Mouse (Mus musculus): Measurements from ENCODE around the gene 6030452D12Rik.

6030452D12Rik gene

DNA sequence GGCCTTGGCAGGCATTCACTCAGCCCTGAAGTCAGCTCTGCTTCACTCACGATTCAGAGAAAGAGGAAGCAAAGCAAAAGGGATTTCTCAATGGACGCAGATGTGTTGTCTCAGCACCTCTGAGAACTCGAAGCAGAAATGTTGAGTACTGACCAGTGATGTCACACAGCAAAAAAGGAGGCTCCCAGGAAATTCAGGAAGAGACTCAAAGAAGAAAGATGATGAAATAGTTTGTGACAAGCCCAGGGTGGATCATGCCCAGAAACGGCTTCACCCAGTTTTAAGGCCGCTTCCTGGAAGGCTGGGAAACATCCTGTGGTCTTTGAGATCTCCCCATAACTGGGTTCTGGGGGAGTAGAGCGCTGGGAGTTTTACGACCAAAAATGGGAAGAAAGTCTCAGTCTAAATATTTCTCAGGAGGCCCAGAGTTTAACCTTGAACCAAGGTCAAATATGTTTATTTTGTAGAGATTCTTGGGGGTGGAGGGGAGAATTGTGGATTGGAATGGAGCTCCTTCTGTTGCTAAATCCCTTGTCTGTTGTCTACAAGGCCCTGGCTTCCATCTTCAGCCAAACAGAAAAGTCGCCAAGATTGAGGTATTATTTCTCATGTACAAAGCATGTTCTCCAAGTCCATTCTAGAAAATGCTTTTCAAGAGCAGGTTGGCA lies at the start of gene 6030452D12Rik:
Gene 6030452D12Rik, plus strand, starts transcription at position 505 of the 668 bp plus-strand sequence.
- peak in 1 of 2 experiments; percentile 54 for DNase-seq (ENCODE audit: inconsistent age in 2 of 2, low spot score in 1 of 2)

DNA sequence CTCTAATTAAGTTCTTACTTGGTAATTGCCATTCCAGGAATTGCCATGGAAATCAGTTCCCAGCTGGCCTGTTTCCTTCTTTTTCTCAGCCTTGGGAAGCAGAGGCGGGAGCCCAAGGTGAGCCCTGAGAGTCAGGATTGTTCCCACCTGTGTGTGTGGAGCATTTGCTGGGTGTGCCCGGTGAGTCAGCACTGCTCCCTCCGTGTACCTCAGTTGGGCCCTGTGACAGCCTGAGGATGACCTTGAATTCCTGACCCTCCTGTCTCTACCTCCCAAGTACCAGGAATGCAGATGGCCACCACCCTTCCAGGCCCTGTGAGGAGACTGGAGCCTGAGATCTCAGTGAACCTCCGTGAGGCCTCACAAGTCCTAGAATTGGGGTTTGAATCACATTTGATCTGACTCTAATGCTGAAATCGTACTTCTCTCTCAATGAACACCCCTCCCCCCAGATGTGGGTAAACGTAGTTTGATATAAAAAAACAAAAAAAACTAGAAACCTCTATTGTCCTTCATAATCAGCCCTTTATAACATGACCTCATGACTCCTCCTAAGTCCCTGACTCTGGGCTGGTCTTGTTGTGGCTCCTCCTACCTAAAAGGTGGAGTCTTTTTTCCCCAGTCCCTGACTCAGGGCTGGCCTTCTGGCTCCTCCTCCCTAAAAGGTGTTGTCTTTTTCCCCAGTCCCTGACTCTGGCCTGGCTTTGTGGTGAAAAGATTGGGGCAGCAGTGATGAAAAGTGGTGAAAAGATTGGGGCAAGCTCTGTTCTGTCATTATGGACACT lies 48.8 kb upstream of the 6030452D12Rik start:
- DNase-seq (ENCODE audit: inconsistent age in 2 of 2, low spot score in 1 of 2), result no peak

DNA sequence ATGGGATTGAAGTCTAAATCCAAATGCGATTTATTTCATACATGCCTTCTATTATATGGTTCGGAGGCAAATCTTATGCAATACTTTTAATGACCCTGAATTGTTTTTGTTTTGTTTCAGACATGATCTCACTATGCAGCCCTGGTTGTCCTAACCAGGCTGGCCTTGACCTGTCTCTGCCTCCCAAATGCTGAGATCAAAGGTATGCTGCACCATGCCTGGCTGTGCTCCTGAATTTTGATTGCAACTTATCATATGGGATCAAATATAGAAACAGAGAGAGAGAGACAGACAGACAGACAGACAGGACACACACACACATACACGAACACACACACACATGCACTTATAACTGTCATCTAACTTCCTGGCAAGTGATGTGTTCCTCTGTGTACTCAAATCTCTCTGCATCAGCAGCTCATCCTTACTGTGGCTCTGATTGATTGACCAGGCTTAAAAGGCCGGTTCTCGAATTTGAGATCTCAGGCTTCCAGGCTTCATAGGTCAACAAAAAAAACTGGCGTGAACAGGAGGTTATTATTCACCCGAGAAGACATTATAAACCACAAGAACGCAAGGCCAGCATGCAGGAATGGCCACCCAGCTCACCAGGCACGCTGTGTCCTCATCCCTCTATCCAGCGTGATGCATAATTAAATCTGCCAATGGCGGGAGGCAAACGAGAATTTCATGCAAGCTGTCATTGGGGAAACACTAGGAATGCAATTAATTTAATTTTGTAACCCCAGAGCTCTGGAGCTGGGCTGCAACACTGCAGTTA lies 47.4 kb upstream of the 6030452D12Rik start:
- peak; percentile 70 to 83 for DNase-seq (ENCODE audit: inconsistent age in 2 of 2, low spot score in 1 of 2)

DNA sequence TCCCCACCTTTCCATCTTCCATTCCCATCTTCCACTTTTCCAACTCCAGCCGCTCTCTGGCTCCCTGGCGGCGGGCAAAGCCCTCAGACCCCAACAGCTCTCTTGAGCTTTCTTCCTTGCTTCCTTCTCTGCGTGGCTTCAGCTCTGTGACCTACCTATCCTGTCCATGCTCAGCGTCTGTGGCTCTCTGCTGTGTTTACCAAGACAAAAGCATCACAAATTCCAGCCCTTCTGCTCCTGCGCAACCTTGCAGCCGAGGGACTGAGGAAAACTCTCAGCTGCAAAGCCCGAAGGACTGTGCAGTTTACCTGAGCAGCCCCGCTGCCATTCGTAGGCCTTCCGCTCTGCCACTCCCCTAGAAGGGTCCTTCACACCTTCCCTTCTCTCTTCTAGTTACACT lies 46.3 kb upstream of the 6030452D12Rik start:
- DNase-seq (ENCODE audit: inconsistent age in 2 of 2, low spot score in 1 of 2), result peak in 1 of 2 experiments; percentile 17

DNA sequence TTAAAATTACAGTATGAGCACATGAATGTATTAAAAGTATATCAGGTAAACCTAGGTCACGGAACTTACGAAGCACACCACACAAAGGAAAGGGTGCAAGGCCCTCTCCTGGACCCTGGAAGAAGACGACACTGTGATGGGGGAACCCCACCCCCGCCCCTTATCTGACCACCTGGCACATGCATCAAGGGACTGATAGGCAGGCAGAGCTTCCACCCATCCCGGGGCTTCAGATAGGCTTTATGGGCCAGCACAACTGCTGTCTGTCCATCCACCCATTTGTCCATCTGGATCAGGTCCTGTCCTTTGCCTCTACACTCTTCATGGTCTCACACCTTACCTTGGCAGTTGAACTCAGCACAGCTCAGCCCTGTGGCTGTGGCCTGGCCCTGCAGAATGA lies 38.2 kb upstream of the 6030452D12Rik start:
- DNase-seq (ENCODE audit: inconsistent age in 2 of 2, low spot score in 1 of 2), result peak in 1 of 2 experiments; percentile 10

DNA sequence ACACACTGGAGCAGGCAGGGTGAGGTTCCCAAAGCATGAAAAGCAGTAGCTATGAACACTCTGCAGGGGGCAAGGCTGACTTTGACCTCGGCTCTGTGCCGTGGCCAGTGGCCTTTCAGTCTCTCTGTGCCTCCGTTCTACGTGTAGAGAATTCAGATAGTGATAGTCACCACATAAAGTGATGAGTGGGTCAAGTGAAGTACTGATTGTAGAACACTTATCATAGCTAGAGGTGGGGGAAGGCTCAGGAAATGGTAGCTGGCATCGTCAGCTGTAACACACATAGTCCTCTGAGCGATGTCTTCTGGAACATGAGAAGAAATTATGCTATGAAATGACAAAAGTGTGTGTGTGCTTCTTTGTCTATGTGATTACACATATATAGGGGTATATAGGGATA lies 36.5 kb upstream of the 6030452D12Rik start:
- DNase-seq (ENCODE audit: inconsistent age in 2 of 2, low spot score in 1 of 2), result no peak

DNA sequence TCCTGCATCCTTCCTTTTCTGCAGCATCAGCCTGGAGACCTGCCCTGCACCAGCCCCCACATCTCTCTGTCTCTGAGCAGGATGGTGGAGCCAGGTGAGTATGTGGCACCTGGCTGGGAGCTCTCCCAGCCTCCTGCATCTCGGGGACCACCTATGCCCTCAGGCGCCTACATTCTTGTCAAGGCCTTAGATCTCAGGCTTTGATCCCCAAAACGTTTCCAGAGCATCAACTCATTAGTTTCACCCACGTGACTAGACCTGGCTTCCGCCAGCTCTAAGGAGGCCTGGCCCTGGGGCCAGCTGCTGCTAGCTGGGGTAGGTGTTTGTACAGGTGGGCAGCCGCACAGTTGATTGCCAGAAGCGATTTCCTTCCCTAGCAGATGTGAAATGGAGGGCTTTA lies 30.8 kb upstream of the 6030452D12Rik start:
- DNase-seq (ENCODE audit: inconsistent age in 2 of 2, low spot score in 1 of 2), result peak in 1 of 2 experiments; percentile 11

DNA sequence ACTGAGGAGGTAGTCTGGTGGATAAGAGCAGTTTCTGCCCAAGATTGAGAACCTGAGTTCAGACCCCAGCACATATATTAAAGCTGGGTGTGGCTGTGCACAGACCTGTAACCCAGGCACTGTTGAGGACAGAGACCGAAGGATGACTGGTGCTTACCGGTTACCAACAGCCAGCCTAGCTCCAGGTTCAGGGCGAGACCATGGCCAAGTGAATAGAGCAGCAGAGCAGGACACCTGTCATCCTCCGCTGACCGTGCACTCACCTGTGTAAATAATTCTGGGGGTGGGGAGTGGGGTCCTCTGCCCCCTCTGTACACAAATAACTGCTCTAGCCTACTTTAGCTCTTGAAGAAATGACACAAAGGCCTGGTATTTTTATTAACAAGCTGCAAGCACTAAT lies 26.3 kb upstream of the 6030452D12Rik start:
- DNase-seq (ENCODE audit: inconsistent age in 2 of 2, low spot score in 1 of 2), result no peak

DNA sequence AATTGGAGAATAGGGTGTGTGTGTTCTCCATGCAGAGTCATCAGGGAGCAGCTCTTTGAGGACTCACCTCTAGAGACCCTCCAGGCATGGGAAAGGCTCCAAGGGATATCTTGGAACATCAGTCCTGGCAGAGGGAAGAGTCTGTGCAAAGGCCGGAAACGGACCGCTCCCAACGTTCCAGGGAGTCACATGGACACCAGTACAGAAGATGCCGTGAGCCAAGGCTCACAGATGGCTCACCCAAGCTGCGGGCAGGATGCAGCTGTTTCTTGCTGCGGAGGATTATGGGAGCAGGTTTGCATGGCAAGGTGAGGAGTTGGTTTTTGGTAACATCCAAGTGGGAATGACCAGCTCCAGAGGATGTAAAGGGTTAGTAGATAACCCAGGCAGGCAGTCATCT lies 3.9 kb downstream of the 6030452D12Rik start:
- peak in 1 of 2 experiments; percentile 15 for DNase-seq (ENCODE audit: inconsistent age in 2 of 2, low spot score in 1 of 2)

DNA sequence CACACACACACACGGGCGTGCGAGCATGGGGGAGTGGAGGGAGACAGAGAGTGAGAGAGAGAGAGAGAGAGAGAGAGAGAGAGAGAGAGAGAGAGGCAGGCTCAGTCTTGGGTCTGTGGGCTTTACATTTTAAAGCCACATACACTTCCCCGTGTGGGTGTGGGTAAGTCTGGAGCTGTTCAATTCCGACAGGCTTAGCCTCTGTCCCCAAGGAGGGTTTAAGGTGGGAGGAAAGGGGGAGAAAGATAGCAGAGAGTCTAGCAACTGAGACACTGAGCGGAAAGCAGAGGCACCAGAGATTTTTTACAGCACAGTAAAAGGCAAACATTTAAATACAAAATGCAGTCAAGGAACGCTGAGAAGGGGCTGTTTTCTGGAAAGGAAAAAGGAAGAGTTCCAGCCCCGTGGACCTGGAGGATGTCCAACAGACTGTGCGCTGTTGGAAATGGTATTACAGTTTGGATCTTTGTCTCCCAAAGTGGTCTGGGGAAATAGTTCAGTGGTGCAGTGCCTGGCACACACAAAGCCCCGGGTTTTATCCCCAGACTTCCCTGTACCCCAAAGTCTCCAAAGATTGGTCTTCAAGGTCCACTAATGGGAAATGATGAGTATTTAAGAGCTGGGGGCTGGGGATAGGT lies 5.1 kb downstream of the 6030452D12Rik start:
- no peak for DNase-seq (ENCODE audit: inconsistent age in 2 of 2, low spot score in 1 of 2)

DNA sequence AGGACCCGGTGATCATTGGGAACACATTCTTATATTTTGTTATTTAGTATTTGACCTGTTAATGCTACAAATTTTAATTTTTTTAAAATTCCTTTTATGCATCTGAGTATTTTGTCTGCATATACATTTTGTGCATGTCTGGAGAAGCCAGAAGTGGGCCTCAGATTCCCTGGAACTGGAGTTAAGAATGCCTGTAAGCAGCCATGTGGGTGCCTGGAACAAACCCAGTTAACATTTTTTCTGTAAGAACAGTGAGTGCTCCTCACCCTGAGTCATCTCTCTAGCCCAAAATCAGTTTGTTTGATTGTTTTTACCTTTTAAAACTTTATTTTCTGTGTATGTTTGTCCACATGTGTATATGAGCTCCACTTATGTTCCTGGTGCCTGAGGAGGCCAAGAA lies 5.8 kb downstream of the 6030452D12Rik start:
- no peak for DNase-seq (ENCODE audit: inconsistent age in 2 of 2, low spot score in 1 of 2)

DNA sequence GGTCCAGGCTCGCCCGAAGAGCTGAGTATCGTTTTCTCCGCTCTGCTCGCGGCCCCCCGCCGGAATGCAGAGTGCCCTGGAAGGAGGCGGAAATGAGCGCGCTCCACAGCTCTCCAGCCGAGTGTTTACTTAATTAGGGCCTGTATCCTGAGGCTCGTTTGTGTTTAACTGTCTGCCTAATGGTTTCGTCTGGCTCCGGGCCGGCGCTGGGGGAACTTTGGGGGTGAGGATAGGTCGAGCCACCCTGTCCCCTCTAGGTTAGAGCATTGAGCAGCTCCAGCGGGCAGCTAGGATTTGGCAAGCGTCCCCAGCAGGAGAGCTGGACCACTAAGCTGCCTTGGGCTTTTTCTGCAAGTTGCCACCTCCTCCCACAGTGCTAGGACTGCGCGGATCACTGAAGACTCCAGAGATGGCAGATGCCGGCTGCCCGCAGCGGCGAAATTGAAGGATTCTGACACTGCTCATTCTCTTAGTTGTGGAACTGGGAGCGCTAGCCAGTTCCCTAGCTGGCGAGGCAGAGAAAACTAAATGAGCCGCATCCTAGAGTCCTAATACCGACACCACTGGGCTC lies 7.5 kb downstream of the 6030452D12Rik start:
- peak in 1 of 2 experiments; percentile 46 for DNase-seq (ENCODE audit: inconsistent age in 2 of 2, low spot score in 1 of 2)

DNA sequence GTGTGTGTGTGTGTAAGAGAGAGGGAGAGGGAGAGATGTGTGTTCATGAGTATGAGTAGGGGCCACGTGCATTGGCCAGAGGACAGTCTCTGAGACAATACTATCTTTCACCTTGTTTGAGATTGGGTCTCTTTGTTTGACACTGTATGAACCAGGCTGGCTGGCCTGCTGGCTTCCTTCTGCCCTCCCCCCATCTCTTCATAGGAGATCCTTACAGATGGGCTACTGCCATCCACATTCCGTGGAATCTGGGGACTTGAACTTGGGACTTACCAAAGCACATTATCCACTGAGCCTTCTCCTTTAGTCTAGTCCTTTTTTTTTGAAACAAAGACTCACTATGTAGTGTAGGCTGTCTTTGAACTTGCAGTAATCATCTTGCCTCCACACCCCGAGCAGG lies 8.1 kb downstream of the 6030452D12Rik start:
- no peak for DNase-seq (ENCODE audit: inconsistent age in 2 of 2, low spot score in 1 of 2)

DNA sequence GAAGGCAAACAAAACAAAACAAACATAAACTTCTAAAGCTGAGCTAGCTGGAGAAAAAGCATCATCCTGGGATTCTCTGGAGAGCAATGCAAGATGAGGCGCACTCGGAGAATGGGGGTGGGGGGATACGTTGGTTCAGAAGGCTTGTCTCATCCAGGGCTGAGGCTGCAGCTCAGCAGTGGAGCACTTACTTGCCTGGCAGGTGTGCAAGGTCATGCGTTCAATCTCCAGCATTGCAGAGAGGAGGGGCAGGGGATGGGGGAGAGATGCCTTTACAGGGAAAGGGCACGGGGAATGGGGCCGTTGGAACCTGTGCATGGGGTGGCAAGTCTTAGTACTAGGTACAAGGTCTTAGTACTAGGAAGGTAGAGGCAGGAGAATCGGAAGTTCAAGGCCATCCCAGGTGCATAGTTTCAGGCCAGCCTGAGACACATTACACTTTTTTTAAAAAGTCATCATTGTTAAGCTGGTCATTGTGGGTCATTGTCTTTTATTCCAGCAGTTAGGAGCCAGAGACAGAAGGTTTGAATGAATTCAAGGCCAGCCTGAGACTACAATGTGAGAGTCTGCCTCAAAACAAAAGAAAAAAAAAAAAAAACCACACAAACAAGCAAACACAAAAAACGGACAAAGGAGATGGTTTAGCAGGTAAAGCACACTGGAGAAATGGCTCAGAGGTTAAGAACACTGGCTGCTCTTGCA lies 8.9 kb downstream of the 6030452D12Rik start:
- no peak for DNase-seq (ENCODE audit: inconsistent age in 2 of 2, low spot score in 1 of 2)

DNA sequence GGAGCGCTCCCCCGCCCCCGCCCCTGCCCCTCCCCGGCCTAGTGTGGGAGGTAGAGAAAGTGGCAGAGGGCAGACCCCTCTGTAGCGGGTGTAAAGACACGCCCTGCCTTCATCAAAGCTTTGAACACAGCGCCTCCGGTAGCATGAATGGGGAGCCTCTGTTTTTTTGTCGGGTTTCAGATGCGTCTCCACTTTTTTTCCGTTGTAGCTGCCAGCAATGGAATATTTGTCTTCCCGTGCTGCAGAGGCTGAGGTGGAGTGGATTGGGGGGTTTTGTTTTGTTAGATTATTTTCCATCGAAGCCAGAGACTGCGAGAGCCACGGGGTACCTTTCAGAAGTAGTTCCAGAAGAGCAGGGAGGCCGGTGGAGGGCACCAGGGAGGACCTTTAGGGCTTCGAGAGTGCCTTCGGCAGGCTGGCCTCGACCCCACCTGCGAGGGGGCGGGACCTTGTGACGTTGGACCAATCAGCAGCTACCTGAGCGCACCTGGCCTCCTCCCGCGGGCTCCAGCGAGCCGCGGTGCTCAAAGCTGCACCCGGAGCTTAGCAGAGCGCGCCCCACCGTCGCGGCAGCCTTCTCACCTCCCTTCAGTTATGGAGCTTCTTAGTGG lies 10.1 kb downstream of the 6030452D12Rik start, which contains the start of gene Cdh3:
Gene Cdh3, plus strand, starts transcription at position 527 of the 611 bp plus-strand sequence.
- DNase-seq (ENCODE audit: inconsistent age in 2 of 2, low spot score in 1 of 2), result peak in 1 of 2 experiments; percentile 47

DNA sequence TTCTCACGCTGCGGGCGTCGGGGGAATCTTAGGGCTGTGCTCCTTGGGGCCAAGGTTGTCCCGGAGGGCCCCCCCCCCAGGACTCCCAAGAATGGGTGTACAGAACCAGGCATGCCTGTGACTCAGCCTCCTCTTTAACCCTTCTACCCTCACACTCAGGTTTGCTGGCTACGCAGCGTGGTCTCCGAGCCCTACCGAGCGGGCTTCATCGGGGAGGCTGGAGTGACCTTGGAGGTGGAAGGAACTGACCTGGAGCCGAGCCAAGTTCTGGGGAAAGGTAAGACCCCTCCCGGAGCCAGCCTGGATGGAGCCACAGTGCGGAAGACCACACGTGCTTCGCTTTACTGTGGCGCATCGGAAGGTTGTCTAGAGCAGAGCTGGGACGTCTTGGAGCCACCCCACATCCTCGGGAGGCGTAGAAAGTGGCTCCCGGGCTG lies 10.8 kb downstream of the 6030452D12Rik start:
- peak in 1 of 2 experiments; percentile 30 for DNase-seq (ENCODE audit: inconsistent age in 2 of 2, low spot score in 1 of 2)

DNA sequence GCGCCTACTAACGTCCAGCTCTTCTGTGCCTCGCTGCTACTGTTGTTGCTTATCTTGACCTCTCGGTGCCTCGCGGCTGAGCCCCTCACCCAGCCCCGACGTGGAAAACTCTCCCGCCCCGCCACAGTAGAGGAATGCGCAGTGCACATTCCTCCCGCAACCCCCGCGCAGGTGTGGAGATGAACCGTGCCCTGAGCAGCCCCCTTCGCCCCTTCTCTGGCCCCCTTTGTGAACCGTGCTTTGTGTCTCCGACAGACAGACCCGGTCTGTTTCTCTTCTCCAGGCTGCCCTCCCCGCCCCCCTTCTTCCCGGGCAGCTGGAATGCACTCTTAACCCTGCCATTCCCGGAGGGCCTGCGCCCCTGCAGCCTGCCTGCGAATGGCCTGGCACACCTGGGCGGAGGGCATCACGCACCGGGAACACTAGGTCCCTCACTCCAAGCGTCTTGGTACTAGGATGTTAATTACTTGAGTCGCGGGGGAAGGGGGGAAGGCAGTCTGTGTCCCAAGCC lies 11.3 kb downstream of the 6030452D12Rik start:
- DNase-seq (ENCODE audit: inconsistent age in 2 of 2, low spot score in 1 of 2), result peak in 1 of 2 experiments; percentile 13

DNA sequence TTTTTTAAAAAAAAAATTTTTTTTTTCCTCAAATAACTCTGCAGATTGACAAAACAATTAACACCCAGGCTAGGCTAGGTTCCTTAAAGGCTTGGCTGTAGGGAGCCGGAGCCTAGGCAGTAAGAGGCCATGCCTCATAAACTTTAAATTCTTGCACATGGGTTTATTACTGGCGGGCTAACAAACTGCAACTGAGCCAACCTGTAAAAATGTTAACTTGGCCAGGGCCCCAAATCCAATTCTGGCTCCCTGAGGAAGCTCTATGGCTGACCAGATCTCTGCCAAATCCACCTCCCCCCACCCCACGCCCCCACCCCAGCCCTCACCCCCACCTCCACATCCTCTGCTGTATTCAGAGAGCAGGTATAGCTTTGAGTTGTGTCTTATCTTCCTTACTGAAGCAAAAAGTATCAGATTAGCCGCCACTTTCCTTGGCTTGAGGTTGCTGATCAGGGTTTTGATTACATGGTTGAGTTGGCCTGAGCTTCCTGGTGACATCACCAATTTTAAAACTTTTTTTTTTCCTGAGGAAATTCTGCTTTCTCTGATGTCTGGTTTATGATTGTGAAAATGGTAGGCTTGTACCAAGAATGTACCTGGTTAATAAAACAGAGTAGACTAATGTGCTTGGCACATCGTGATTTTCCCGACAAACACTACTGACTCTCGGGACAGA lies 12.3 kb downstream of the 6030452D12Rik start:
- DNase-seq (ENCODE audit: inconsistent age in 2 of 2, low spot score in 1 of 2), result no peak
